Mouse (Mus musculus) liver, embryonic 15.5 days (tissue): ENCODE data around the gene Nipbl. TPM values are rescaled to one million over a fixed set of nuclear protein-coding genes. Genes with fewer than 3 reads are reported as not detected.

Source experiments
- ATAC-seq: fragments of 200-750 bp; cut with Nextera tagmentation; 2 replicates; pipeline ENCODE4 v1.8.0; 2017; ENCODE audit warnings: moderate number of reproducible peaks, mild to moderate bottlenecking, moderate library complexity; ENCODE audit not compliant: insufficient read depth
- H3K27ac ChIP-seq: fragments of 300-500 bp; sonication (generic); replicated peaks from 2 replicates; pipeline ENCODE4 v1.5.1; 2015; ENCODE audit warnings: mild to moderate bottlenecking, inconsistent platforms
- H3K27me3 ChIP-seq: fragments of 300-500 bp; sonication (generic); 2 replicates; pipeline ENCODE4 v1.6.1; 2015; ENCODE audit warnings: mild to moderate bottlenecking, inconsistent platforms
- H3K36me3 ChIP-seq: fragments of 300-500 bp; sonication (generic); replicated peaks from 2 replicates; pipeline ENCODE4 v1.6.1; 2015; ENCODE audit warnings: moderate library complexity, mild to moderate bottlenecking, inconsistent platforms
- H3K4me1 ChIP-seq: fragments of 300-500 bp; sonication (generic); replicated peaks from 2 replicates; pipeline ENCODE4 v1.6.1; 2015; ENCODE audit warnings: inconsistent platforms
- H3K4me2 ChIP-seq: fragments of 300-500 bp; sonication (generic); 2 replicates; pipeline ENCODE4 v1.6.1; 2015; ENCODE audit warnings: moderate library complexity, mild to moderate bottlenecking, inconsistent platforms
- H3K4me3 ChIP-seq: fragments of 300-500 bp; sonication (generic); replicated peaks from 2 replicates; pipeline ENCODE4 v1.5.1; 2015; ENCODE audit warnings: mild to moderate bottlenecking, inconsistent platforms
- H3K9ac ChIP-seq: fragments of 300-500 bp; sonication (generic); 2 replicates; pipeline ENCODE4 v1.6.1; 2015; ENCODE audit warnings: moderate library complexity, mild to moderate bottlenecking, inconsistent platforms
- H3K9me3 ChIP-seq: fragments of 300-500 bp; sonication (generic); replicated peaks from 2 replicates; pipeline ENCODE4 v1.6.1; 2016; ENCODE audit warnings: inconsistent platforms
- WGBS: fragments of 180-500 bp; shearing (Covaris S2); methylation state at CpG from one replicate; pipeline ENCODE4 v1.1.7; 2015; ENCODE audit warnings: mixed read lengths; ENCODE audit not compliant: insufficient replicate concordance; 5-methylcytosine and 5-hydroxymethylcytosine counted together
- polyA plus RNA-seq: library from polyadenylated mRNA; unstranded; fragments of >200 nt; fragmentation: Nextera tagmentation; extraction: Ambion mirVana; gene quantifications from 2 replicates; pipeline ENCODE4 v1.2.1, GENCODE M21; 2015

Gene Nipbl
- polyA plus RNA-seq, 1 experiment from 2014 or later, result 6.1 TPM

DNA sequence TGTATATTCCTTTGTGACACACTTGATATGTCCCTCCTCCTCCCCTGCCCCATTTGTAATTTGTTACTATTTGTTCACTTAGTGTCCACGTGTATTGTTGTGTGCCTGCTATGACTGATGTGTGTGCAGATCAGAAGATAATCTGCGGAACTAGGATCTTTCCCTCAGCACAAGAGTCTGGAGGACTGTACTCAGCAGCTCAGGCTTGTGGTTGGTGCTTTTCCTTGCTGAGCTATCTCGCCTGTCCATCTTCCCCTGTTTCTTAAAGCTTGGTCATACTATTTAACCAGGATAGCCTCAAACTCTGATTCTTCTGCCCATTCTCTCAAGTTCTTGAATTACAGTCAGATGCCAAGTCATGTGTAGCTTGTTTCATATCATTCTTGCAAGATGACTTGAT, 69.5 kb downstream of the Nipbl start:
- ATAC-seq, result no peak
- Histone ChIP-seq H3K36me3 (peaks cover 15% of the 10 kb centered on the region), H3K4me1 (no peaks in the 10 kb centered on the region), H3K27ac (no peak overlapping the region), H3K4me3 (no peak overlapping the region), H3K27me3 (no peaks in the 10 kb centered on the region), H3K9me3 (no peaks in the 10 kb centered on the region), H3K4me2 (no peak overlapping the region), H3K9ac (no peak overlapping the region)
- WGBS, result 28% methylated on average over 3 of the region's 3 CpGs

DNA sequence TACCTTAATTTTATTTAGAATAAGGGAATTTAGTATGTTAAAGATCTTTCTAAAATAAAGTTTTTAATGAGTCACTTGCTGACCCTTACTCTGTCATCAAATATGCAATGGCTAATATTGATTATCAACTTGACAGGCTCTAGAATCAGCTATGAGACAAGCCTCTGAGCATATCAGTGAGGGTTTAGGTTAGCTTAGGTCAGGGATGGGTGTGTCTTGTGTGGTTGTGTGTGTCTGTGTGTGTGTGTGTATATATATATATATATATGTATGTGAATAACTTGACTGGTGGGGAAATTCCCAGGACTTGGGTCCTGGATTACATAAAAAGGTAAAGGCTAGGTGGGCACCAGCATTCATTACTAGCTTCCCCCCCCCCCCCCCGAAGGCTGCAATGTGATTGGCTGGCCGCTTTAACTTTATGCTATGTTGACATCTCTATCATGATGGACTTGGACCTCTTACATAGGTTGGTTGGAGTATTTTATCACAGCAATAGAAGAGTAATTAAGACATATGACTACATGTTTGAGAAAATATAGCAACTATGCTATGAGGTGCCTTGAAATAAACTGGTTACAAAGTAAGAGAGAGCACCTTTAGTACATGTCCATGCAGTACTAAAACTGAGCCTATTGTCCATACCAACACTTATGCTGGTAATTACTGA, 97.0 kb downstream of the Nipbl start:
- no peak overlapping the region for H3K4me3 ChIP-seq
- no peak overlapping the region for H3K9ac ChIP-seq
- no peaks in the 10 kb centered on the region for H3K27me3 ChIP-seq
- ATAC-seq, result no peak
- H3K36me3 ChIP-seq, result peaks cover 31% of the 10 kb centered on the region
- no peak overlapping the region for H3K27ac ChIP-seq
- no peaks in the 10 kb centered on the region for H3K4me1 ChIP-seq
- H3K4me2 ChIP-seq, result no peak overlapping the region
- 84% methylated on average over 2 of the region's 2 CpGs for WGBS
- no peaks in the 10 kb centered on the region for H3K9me3 ChIP-seq

DNA sequence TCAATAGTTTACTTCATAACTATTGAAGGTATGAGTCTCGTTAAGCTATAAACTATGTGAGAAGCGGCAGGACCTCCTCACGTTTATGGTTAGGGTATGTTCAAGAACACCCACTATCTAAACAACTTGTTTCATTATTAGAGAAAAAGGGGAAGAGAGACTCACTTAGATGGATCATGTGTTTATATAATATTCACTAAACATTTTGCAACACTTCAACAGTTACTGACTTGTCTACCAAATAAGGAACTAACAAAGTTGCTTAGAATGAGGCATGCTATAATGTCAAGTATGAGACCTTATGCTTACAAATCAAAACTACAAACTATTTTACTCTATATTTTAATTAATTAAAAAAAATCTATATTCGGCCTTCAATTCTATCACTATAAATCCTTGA, 103.7 kb downstream of the Nipbl start:
- WGBS, result 82% methylated on average over 4 of the region's 4 CpGs
- ATAC-seq, result no peak
- Histone ChIP-seq H3K4me1 (no peaks in the 10 kb centered on the region), H3K27me3 (no peaks in the 10 kb centered on the region), H3K9ac (no peak overlapping the region), H3K27ac (no peak overlapping the region), H3K4me2 (no peak overlapping the region), H3K4me3 (no peak overlapping the region), H3K36me3 (peaks cover 42% of the 10 kb centered on the region), H3K9me3 (no peaks in the 10 kb centered on the region)

DNA sequence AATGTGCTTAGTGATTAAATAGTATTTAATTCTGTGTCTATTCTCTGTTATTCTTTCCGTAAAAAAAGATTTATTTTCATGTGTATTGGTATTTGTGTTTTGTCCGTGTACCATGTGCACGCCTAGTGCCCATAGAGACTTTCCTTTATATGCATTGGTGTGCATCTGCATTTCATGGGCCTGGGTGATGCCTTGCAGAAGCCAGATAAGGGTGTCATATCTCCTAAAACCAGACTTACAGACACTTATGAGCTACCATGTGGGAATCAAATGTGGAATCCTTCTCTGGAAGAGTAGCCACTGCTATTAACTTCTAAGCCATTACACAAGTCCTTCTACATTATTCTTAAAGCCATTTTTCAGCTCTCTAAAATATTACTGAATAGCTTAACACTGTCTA, 112.7 kb downstream of the Nipbl start:
- Histone ChIP-seq H3K4me1 (peaks cover 10% of the 10 kb centered on the region), H3K27ac (no peak overlapping the region), H3K9me3 (no peaks in the 10 kb centered on the region), H3K4me2 (no peak overlapping the region; the same call in 1 of the 2 replicates), H3K9ac (no peak overlapping the region), H3K36me3 (peaks cover 55% of the 10 kb centered on the region), H3K4me3 (no peak overlapping the region), H3K27me3 (no peaks in the 10 kb centered on the region)
- ATAC-seq, result peak; percentile 94
- 42% methylated on average over 3 of the region's 3 CpGs for WGBS

DNA sequence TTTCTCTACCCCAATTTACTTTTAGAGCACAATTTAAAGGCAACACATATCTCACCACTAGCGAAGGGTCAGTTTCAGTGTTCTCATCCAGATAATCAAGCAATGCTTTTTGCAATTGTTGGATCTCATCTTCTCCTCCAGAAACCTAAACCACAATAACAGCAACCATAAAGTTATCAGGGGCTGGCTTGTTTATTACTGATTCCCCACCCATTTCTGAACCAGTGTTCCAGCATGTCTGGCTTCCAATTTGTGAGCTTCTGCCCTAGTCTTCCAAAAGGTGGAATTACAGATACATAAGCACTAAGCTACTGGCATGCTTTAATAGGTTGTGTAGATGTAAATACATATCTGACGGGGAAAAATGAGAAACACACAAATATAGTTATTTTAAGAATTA, 118.6 kb downstream of the Nipbl start:
- Histone ChIP-seq H3K27ac (no peak overlapping the region), H3K27me3 (no peaks in the 10 kb centered on the region), H3K9me3 (no peaks in the 10 kb centered on the region), H3K36me3 (peaks cover 70% of the 10 kb centered on the region), H3K9ac (no peak overlapping the region), H3K4me2 (no peak overlapping the region), H3K4me1 (no peaks in the 10 kb centered on the region), H3K4me3 (no peak overlapping the region)
- no peak for ATAC-seq
- 38% methylated on average over 2 of the region's 2 CpGs for WGBS

DNA sequence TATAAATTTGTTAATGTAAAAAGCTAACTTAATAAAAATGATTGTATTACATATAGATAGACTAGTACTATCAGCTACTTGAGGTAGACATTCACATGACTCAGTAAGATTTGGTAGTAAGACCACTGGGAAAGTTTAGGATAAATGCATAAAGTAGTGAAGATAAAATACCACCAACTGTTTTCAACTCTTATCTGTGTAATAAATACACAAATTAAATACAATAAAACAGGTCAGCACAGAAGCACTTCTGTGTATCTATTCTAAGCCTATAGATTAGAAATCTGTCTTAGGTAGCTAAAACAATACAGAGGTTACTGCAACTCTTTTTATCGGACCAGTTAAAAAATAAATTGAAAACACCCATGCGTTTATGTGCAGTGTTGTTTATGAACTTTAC, 119.4 kb downstream of the Nipbl start:
- ATAC-seq, result no peak
- no peaks in the 10 kb centered on the region for H3K4me1 ChIP-seq
- H3K9me3 ChIP-seq, result no peaks in the 10 kb centered on the region
- no peak overlapping the region for H3K27ac ChIP-seq
- H3K4me2 ChIP-seq, result no peak overlapping the region
- no peak overlapping the region for H3K9ac ChIP-seq
- WGBS, result 72% methylated on average over 2 of the region's 2 CpGs
- H3K36me3 ChIP-seq, result peaks cover 71% of the 10 kb centered on the region
- no peak overlapping the region for H3K4me3 ChIP-seq
- no peaks in the 10 kb centered on the region for H3K27me3 ChIP-seq

DNA sequence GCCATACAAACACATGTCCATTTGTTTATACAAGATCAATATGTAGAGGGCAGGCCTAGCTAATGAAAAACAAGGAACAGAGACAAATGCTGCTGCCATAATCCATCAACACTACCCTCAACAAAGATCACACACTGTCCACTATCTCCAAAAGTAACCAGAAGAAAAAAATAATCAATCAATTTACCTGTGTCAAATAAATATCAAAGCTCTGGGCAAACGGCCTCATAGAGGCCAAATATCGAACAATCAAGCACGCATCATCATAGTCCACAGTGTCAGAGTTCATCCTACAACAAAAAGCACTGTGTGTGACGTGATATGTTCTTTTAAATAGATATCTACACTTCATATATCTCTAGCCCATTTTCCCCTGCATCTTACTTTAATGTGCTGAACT, 120.2 kb downstream of the Nipbl start:
- no peak overlapping the region for H3K27ac ChIP-seq
- H3K36me3 ChIP-seq, result peaks cover 70% of the 10 kb centered on the region
- no peaks in the 10 kb centered on the region for H3K4me1 ChIP-seq
- H3K9me3 ChIP-seq, result no peaks in the 10 kb centered on the region
- H3K4me3 ChIP-seq, result no peak overlapping the region
- H3K4me2 ChIP-seq, result no peak overlapping the region
- no peak for ATAC-seq
- WGBS, result 75% methylated on average over 4 of the region's 4 CpGs
- no peaks in the 10 kb centered on the region for H3K27me3 ChIP-seq
- no peak overlapping the region for H3K9ac ChIP-seq

DNA sequence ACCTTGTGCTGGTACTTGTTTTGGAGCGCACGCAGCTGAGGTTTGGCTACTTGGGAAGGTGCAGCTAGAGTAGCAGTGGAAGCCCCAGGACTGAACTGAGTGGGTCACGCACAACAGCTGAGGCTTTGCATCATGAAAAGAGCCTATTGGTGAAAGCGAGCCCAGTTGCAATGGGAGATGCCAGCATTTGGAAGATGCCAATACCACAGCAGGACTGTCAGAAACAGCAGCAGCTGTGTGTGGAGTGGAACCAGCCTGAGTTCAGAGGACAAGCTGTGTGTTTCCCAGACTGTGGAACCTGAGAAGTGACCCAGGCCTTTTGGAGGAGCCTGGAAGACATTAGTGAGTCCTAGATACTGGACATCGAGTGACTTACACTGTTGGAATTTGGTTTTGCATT, 122.8 kb downstream of the Nipbl start:
- Histone ChIP-seq H3K4me1 (no peaks in the 10 kb centered on the region), H3K9me3 (no peaks in the 10 kb centered on the region), H3K4me3 (no peak overlapping the region), H3K27me3 (no peaks in the 10 kb centered on the region), H3K4me2 (no peak overlapping the region), H3K27ac (no peak overlapping the region), H3K36me3 (peaks cover 64% of the 10 kb centered on the region), H3K9ac (no peak overlapping the region)
- 90% methylated on average over 5 of the region's 5 CpGs for WGBS
- ATAC-seq, result no peak

DNA sequence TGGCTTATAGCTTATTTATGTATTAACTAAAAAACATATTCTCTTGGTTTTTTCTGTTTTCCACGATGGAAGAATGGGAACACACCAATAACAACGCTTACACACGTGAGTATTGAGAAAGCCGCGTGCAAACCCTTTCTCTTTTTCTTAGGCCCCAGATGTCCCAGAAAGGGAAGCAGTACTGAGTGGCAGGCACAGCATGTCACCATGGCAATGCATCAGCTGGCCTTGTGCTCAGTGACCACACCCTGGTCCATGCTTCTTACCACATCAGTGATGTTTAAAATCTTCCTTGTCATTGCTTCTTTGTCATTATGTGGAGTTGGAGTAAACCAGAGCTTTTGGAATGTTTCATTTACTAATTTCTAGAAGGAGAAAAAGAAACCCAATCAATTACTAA, 125.1 kb downstream of the Nipbl start:
- Histone ChIP-seq H3K36me3 (peaks cover 53% of the 10 kb centered on the region), H3K9ac (no peak overlapping the region), H3K9me3 (no peaks in the 10 kb centered on the region), H3K4me1 (no peaks in the 10 kb centered on the region), H3K27me3 (no peaks in the 10 kb centered on the region), H3K4me2 (no peak overlapping the region), H3K4me3 (no peak overlapping the region), H3K27ac (no peak overlapping the region)
- ATAC-seq, result no peak
- WGBS, result 87% methylated on average over 5 of the region's 5 CpGs

DNA sequence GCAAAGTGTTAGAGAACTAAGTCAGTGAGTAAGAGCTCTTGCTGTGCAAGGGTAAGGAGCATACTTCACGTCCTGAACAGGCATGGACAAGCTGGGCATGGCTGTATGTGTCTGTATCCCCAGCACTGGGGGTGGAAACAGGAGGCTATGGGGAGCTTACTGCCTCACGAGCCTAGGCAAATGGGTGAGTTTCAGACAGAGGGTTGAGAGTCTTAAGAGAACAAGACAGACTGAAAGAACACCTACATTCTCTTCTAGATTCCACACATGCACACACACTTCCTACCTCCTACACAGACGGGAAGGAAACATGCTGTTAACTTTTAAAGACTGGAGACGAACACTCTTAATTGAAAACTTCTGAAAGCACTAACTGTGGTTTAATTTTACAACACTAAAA, 126.9 kb downstream of the Nipbl start:
- 87% methylated on average over 4 of the region's 4 CpGs for WGBS
- Histone ChIP-seq H3K4me3 (no peak overlapping the region), H3K27me3 (no peaks in the 10 kb centered on the region), H3K27ac (no peak overlapping the region), H3K9ac (no peak overlapping the region), H3K9me3 (no peaks in the 10 kb centered on the region), H3K4me1 (no peaks in the 10 kb centered on the region), H3K36me3 (peaks cover 53% of the 10 kb centered on the region), H3K4me2 (no peak overlapping the region)
- ATAC-seq, result no peak

DNA sequence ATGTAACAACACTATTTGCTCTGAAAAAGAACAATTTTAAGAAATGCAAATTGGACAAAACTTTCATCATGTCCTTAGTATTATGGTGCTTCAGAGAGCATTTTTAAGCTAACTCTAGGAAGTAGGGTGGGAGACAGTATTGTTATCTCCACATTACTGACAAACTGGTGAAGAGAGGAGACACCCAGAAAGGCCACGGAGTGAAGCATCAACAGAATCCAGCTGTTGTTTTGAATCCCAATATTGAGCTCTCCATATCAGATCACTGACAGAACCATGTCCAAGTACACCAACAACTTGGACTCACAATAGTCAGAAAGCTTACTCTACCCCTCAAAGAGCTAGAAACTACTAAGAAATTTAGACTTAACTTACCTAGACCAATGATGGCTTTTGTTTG, 138.8 kb downstream of the Nipbl start:
- peaks cover 56% of the 10 kb centered on the region for H3K36me3 ChIP-seq
- H3K9me3 ChIP-seq, result no peaks in the 10 kb centered on the region
- no peak overlapping the region for H3K9ac ChIP-seq
- H3K4me1 ChIP-seq, result no peaks in the 10 kb centered on the region
- WGBS, result 43% methylated on average over 1 of the region's 1 CpGs
- no peak overlapping the region for H3K4me2 ChIP-seq
- no peak overlapping the region for H3K27ac ChIP-seq
- H3K27me3 ChIP-seq, result no peaks in the 10 kb centered on the region
- no peak overlapping the region for H3K4me3 ChIP-seq
- ATAC-seq, result no peak; the same call in 1 of the 2 replicates

DNA sequence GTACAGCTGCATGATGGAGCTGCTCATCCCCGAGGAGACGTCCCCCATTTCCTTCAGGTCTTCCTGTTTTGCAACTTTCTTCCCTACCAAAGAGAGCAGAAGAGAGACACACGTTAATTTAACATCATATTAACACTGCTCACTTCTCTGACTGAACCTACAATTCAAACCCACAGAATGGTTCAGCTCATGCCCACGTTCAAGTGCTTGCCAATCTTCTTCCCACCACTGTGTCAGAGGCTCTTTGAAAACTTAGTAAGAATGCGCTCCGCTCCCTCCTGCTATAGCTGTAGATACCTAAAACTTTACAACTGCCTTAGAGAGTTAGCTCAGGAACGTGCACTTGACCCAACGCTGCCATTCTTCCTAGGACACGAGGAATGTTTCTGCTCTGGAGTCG, 141.3 kb downstream of the Nipbl start:
- Histone ChIP-seq H3K4me2 (no peak overlapping the region), H3K36me3 (peaks cover 74% of the 10 kb centered on the region), H3K4me1 (no peaks in the 10 kb centered on the region), H3K27ac (no peak overlapping the region), H3K9ac (no peak overlapping the region), H3K9me3 (no peaks in the 10 kb centered on the region), H3K4me3 (no peak overlapping the region), H3K27me3 (no peaks in the 10 kb centered on the region)
- ATAC-seq, result no peak
- 80% methylated on average over 10 of the region's 10 CpGs for WGBS
